Mouse (Mus musculus) midbrain, embryonic 14.5 days (tissue): Measurements from ENCODE around the gene D630039A03Rik. TPM values are rescaled to one million over a fixed set of nuclear protein-coding genes. Genes with fewer than 3 reads are reported as not detected.
A peak's percentile ranks its signal among the peaks of the same experiment; 100 is the strongest.

ENCODE experiments used
- ATAC-seq: fragments of 200-750 bp; cut with Nextera tagmentation; 2 replicates; pipeline ENCODE4 v1.8.0; 2017; ENCODE audit warnings: moderate number of reproducible peaks, moderate library complexity; ENCODE audit not compliant: low FRiP score, low TSS enrichment
- DNase-seq: peaks from one replicate; pipeline ENCODE4 v3.0.0-alpha.2; 2015
- H3K27ac ChIP-seq: fragments of 300-500 bp; sonication (generic); replicated peaks from 2 replicates; pipeline ENCODE4 v1.5.1; 2014; ENCODE audit warnings: mild to moderate bottlenecking, low read depth, low read length, moderate library complexity
- H3K27me3 ChIP-seq: fragments of 300-500 bp; sonication (generic); 2 replicates; pipeline ENCODE4 v1.6.1; 2014; ENCODE audit warnings: low read length, control low read depth, mixed read lengths; ENCODE audit not compliant: control insufficient read depth, insufficient read depth
- H3K36me3 ChIP-seq: fragments of 300-500 bp; sonication (generic); 2 replicates; pipeline ENCODE4 v1.6.1; 2014; ENCODE audit warnings: low read length, control low read depth; ENCODE audit not compliant: control insufficient read depth, insufficient read depth
- H3K4me1 ChIP-seq: fragments of 300-500 bp; sonication (generic); 2 replicates; pipeline ENCODE4 v1.6.1; 2014; ENCODE audit warnings: mild to moderate bottlenecking, antibody characterized with exemption, low read length, control low read depth; ENCODE audit not compliant: control insufficient read depth, insufficient read depth
- H3K4me2 ChIP-seq: fragments of 300-500 bp; sonication (generic); 2 replicates; pipeline ENCODE4 v1.6.1; 2014; ENCODE audit warnings: mild to moderate bottlenecking, low read length, moderate library complexity
- H3K4me3 ChIP-seq: fragments of 300-500 bp; sonication (generic); replicated peaks from 2 replicates; pipeline ENCODE4 v1.5.1; 2014; ENCODE audit warnings: low read depth, low read length
- H3K9ac ChIP-seq: fragments of 300-500 bp; sonication (generic); replicated peaks from 2 replicates; pipeline ENCODE4 v1.6.1; 2014; ENCODE audit warnings: mild to moderate bottlenecking, low read length, moderate library complexity
- H3K9me3 ChIP-seq: fragments of 300-500 bp; sonication (generic); 2 replicates; pipeline ENCODE4 v1.6.1; 2016; ENCODE audit warnings: low read length, control low read depth, mixed read lengths; ENCODE audit not compliant: control insufficient read depth
- WGBS: fragments of 180-500 bp; shearing (Covaris S2); extraction: QIAGEN DNeasy Blood & Tissue Kit; methylation state at CpG from one replicate; pipeline ENCODE4 v1.1.7; 2014; 5-methylcytosine and 5-hydroxymethylcytosine counted together
- polyA plus RNA-seq: library from polyadenylated mRNA; unstranded; fragments of >200 nt; fragmentation: Nextera tagmentation; extraction: Ambion mirVana; gene quantifications from 2 replicates; pipeline ENCODE4 v1.2.1, GENCODE M21; 2014

D630039A03Rik gene
- polyA plus RNA-seq, 1 experiment from 2014 or later: 0.09 TPM

DNA sequence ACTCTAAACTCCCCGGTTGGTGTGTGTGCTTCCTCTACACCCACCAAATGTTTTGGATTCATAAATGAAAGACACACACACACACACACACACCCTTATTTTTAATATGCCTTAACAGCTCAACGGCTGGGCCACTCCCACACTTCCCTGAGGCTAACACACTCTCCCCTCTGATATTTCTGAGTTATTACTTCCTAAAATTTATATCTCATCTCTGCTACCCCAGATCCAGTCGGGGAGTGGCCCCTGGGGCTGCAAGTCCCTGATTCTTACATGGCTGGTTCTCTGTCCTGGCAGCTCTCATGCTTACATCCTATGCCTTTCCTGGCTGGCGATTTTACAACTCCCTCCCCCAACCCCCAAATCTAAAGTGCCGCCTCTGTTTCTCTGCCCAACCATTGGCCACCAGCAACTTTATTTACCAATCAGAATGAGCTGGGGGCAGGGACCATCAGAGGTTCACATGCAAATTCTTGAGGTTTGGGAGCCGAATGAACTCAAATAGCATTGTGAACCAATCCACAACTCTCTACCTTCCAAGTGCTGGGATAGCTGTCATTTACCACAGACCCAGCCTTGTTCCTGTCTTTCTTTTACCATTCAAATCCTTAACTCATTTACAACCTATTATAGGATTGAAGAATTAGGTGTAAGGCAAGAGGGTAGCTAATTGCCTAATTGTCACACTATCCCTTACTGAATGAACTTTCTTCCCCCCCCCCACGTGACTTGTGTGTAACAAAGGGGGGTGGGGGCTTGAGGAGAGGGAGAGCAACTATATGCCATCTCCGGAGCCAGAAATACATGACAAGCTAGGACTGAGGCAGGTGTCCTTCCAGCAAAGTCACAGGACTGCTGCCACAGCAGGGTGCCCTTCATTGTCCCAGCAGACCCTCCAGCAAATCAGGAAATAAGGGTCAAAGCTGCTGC lies 3.7 kb upstream of the D630039A03Rik start:
- Histone ChIP-seq H3K9me3 (no peaks in the 10 kb centered on the region), H3K36me3 (no peaks in the 10 kb centered on the region), H3K4me1 (peaks cover 7% of the 10 kb centered on the region), H3K27me3 (no peaks in the 10 kb centered on the region), H3K4me3 (no peak overlapping the region), H3K4me2 (no peak overlapping the region), H3K27ac (no peak overlapping the region), H3K9ac (no peak overlapping the region)
- DNase-seq (no peak), ATAC-seq (no peak)
- WGBS: 13% methylated on average over 8 of the region's 8 CpGs

DNA sequence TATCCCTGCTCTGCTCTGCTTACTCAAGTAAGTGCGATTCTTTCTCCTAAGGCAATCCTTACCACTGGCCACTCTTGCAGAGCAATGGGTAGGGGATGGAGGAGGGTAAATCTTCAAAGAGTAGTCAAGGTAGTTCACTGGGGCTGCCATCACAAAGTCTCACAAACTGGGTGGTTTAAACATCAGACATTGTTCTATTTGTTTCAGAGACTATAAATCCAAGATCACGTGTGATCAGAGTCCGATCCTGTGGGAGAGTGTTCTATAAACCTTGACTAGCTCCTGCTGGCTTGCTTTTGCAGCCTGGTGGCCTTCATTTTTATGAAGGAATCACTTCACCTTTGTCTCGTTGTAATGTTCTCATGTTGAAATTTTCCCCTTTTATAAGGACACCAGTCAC lies 614 bp upstream of the D630039A03Rik start:
- Histone ChIP-seq H3K4me3 (no peak overlapping the region), H3K27ac (no peak overlapping the region), H3K27me3 (no peaks in the 10 kb centered on the region), H3K4me1 (no peaks in the 10 kb centered on the region), H3K9me3 (no peaks in the 10 kb centered on the region), H3K9ac (no peak overlapping the region), H3K36me3 (no peaks in the 10 kb centered on the region), H3K4me2 (no peak overlapping the region)
- WGBS: 85% methylated on average over 4 of the region's 4 CpGs
- DNase-seq (no peak), ATAC-seq (no peak)

DNA sequence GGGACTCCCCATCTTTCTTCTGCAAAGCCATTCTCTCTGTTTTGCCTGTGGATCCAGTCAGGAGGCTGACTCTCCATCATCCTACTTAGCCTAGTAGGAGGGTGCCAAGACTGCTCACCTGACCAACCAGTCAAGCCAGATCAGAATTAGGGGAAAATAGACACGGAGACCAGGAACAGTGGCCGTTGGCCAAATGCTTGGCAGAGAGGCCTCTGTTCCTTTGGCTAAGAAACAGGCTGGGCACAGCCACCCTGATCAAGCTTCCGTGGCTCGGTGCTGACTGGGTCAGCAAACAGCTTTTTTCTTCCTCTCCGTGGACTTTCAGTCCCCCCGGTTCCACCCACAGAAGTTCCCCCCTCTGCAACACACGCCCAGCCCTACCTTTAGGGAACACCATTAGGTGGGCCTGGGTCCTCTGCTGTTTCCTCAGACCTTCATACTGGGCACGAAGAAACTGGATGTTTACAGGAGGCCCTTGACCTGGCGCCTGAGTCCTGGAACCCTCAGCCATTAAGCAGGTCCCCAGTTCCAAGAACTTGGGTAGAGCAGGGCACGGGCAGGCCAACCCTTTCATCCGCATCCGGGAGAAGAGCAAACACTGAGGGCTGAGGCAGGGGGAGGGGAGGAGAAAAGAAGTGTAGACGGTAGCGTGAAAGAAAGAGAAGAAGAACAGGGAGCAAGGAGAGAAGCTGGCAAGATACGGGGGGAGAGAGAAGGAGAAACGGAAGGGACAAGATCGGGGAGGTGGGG lies 706 bp downstream of the D630039A03Rik start:
- Histone ChIP-seq H3K9me3 (no peaks in the 10 kb centered on the region), H3K27ac (no peak overlapping the region), H3K4me3 (no peak overlapping the region), H3K27me3 (no peaks in the 10 kb centered on the region), H3K36me3 (no peaks in the 10 kb centered on the region), H3K4me2 (no peak overlapping the region), H3K9ac (no peak overlapping the region), H3K4me1 (no peaks in the 10 kb centered on the region)
- 0 out of 2 replicates have a peak, but pooled peaks have one; percentile 34 for ATAC-seq
- 47% methylated on average over 17 of the region's 17 CpGs for WGBS
- no peak for DNase-seq

DNA sequence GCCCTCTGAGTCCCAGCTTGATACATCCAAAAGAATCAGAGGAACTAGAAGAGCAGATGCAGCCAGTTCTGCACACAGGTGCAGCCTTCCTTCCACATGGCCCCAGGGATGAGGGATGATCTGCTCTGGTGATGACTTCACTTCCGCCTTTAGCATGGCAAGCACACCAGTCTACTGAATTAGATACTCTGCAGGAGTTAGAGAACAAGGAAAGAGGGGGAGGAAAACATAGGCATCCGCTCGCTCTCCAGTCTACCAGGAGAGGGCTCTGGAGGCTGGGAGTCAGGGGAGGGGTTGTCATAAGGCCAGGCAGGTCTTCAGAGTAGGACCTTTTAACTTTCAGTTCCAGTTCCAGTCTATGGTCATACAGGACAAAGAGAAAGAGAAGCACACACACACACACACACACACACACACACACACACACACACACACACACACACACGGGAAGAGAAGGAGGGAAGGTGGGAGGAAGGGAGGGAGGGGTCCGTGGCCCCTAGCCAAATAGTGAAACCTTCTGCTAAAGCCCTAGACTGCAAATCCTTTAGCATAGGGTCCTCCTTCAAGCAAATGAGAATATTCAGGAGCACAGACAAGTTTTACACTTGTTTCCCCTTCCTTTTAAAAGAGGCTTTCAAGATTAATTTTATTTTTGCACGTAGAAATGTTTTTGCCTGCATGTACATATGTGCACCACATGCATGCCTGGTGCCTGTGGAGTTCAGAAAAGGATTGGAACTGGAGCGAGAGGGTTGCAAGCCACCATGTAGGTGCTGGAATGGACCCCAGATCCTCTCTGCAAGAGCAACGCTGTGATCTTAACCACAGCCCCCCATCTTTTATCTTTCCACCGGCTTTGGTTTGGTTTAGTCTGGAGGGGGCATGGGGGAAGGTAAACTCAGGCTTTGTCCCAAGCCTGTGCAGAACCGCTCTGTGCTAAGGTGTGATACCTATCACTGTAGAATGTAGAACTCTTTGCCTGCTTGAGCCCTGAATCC lies 1.6 kb downstream of the D630039A03Rik start:
- WGBS: 82% methylated on average over 10 of the region's 10 CpGs
- Histone ChIP-seq H3K4me1 (no peaks in the 10 kb centered on the region), H3K4me3 (no peak overlapping the region), H3K36me3 (no peaks in the 10 kb centered on the region), H3K4me2 (no peak overlapping the region), H3K27ac (no peak overlapping the region), H3K27me3 (no peaks in the 10 kb centered on the region), H3K9ac (no peak overlapping the region), H3K9me3 (no peaks in the 10 kb centered on the region)
- no peak for ATAC-seq
- DNase-seq: no peak

- H3K27ac ChIP-seq: no peak overlapping the region
- no peaks in the 10 kb centered on the region for H3K4me1 ChIP-seq
- H3K4me2 ChIP-seq: no peak overlapping the region
- no peak overlapping the region for H3K4me3 ChIP-seq
- no peak for DNase-seq
- H3K9ac ChIP-seq: no peak overlapping the region
- ATAC-seq: no peak
- H3K27me3 ChIP-seq: no peaks in the 10 kb centered on the region
- no peaks in the 10 kb centered on the region for H3K36me3 ChIP-seq
- no peaks in the 10 kb centered on the region for H3K9me3 ChIP-seq
These were observed 3.1 kb downstream of the D630039A03Rik start for GRCm38 (mm10) chr4:57913021-57913420.

DNA sequence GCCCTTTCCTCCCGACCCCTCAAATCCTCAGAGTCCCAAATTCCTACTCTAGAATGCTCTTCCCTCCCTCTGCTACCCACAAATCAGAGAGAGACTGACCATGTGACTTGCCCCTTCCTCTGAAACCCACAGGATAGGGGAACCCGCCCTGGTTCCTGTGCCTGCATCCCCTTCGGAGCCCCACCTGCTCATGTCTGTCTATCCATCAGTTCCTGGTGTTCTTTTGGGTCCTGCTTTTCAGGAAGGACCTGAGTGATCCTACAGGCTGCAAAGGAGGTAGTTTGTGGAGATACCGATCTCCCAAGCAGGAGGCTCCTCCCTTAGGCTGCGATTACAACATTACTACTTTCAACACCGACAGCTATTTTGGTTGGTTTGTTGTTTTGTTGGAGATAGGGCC lies 7.2 kb downstream of the D630039A03Rik start:
- Histone ChIP-seq H3K27me3 (no peaks in the 10 kb centered on the region), H3K36me3 (no peaks in the 10 kb centered on the region), H3K27ac (no peak overlapping the region), H3K4me1 (no peaks in the 10 kb centered on the region), H3K4me2 (no peak overlapping the region), H3K4me3 (no peak overlapping the region), H3K9me3 (no peaks in the 10 kb centered on the region), H3K9ac (no peak overlapping the region)
- 87% methylated on average over 6 of the region's 6 CpGs for WGBS
- DNase-seq (no peak), ATAC-seq (no peak)

- Histone ChIP-seq H3K27me3 (no peaks in the 10 kb centered on the region), H3K4me3 (no peak overlapping the region), H3K9ac (no peak overlapping the region), H3K27ac (no peak overlapping the region), H3K9me3 (no peaks in the 10 kb centered on the region), H3K36me3 (no peaks in the 10 kb centered on the region), H3K4me2 (no peak overlapping the region), H3K4me1 (no peaks in the 10 kb centered on the region)
- ATAC-seq (no peak), DNase-seq (no peak)
- 15% methylated on average over 2 of the region's 2 CpGs for WGBS
These were observed 9.4 kb downstream of the D630039A03Rik start for GRCm38 (mm10) chr4:57906708-57907107.

DNA sequence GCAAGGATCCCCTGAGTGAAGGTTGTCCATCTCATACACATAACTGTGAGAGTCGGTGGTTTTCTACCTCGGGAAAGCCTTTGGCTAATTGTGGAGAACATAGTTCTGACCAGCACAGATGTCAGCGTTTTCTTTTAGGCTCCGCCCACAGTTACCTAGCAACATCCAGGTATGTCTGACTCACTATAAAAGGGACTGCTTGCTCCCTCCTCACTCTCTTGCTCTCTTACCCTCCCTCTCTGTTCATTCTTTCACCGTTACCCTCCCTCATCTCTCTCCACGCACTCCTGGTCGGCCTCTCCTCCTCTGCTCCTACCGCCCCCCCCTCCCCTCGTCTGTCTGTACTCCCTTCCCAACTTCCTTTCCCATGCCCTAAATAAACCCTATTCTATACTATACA lies 11.5 kb downstream of the D630039A03Rik start:
- DNase-seq: no peak
- no peak overlapping the region for H3K4me2 ChIP-seq
- 17% methylated on average over 9 of the region's 9 CpGs for whole genome bisulfite sequencing

More for the DNA sequence above, 11.5 kb downstream of the D630039A03Rik start:
- no peaks in the 10 kb centered on the region for H3K36me3 ChIP-seq
- H3K9ac ChIP-seq: no peak overlapping the region
- peak; percentile 18; the same call in 1 of the 2 replicates for ATAC-seq
- no peak overlapping the region for H3K27ac ChIP-seq
- H3K4me1 ChIP-seq: no peaks in the 10 kb centered on the region
- H3K4me3 ChIP-seq: no peak overlapping the region
- no peaks in the 10 kb centered on the region for H3K27me3 ChIP-seq
- H3K9me3 ChIP-seq: no peaks in the 10 kb centered on the region
